In the genomic region with DNA sequence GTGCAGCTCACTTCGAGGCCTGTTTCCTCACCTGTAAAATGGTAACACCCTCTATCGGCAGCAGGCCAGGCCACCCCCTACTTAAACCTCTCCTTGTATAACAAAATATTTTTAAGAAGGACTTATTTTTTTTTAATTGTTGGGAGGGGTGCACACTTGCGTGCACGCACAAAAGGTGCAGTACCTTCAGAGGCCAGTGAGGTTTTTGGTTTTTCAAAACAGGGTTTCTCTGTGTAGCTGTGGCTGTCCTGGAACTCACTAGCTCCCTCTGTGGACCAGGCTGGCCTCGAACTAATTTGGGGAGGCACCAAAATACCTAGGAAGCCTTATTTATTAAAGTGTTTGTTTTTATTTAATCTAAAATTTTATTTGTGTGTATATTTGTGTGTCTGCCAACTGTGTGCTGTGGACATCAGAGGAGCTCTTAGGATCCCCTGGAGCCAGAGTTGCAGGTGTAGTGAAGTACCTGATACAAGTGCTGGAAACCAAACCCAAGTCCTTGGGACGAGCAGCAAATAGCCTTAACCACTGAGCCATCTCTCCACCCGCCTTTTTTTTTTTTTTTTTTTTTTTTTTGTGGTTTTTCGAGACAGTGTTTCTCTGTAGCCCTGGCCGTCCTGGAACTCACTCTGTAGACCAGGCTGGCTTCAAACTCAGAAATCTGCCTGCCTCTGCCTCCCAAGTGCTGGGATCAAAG, we compare ENCODE assay signal across 11 mouse cellular contexts. TPM values are rescaled to one million over a fixed set of nuclear protein-coding genes. Genes with fewer than 3 reads are reported as not detected.
DNase-seq lines count a peak whose midpoint lies in the region; ATAC-seq and TF ChIP-seq lines count a peak whose summit lies in the region.
"Had no signal": no experiment of that assay in that cellular context is flagged by ENCODE, and none has a peak within 500 bp of the region (broad histone marks: within the 10 kb centered on the region; RNA-seq: fewer than 3 reads in every experiment).

No protein-coding gene starts in this region.

- peak; percentile 38 for TF ChIP-seq CTCF in hindbrain, postnatal 0 days (IDR thresholded peaks at IDR 0.05; ENCODE audit: low read depth)
- peak; percentile 10 to 58; a peak in 3 of 4 replicates for TF ChIP-seq CTCF in CH12.LX (conservative IDR thresholded peaks at IDR 0.05 in 1 of 2, IDR thresholded peaks at IDR 0.05 in 1 of 2; ENCODE audit: low read depth in 2 of 2, low read length in 2 of 2)

- H3K27me3 ChIP-seq in hindbrain, postnatal 0 days (ENCODE audit: insufficient read depth, low read length), result no peaks in the 10 kb centered on the region
- H3K27me3 ChIP-seq in hindbrain, embryonic 16.5 days (replicated peaks; ENCODE audit: control insufficient read depth, insufficient read depth, low read length), result no peaks in the 10 kb centered on the region
- H3K27me3 ChIP-seq in CH12.LX (replicated peaks), result no peaks in the 10 kb centered on the region
- H3K27me3 ChIP-seq in limb, embryonic 11.5 days (ENCODE audit: control insufficient read depth, insufficient read depth, low read length), result no peaks in the 10 kb centered on the region
- H3K27me3 ChIP-seq: hindbrain, embryonic 15.5 days; limb, embryonic 15.5 days had no signal

- no peaks in the 10 kb centered on the region for H3K79me2 ChIP-seq in CH12.LX (replicated peaks; ENCODE audit: control insufficient read depth, extremely low read depth, insufficient read depth, poor library complexity, severe bottlenecking)

- no peaks in the 10 kb centered on the region for H3K36me3 ChIP-seq in hindbrain, postnatal 0 days (ENCODE audit: insufficient read depth, low read length)
- no peaks in the 10 kb centered on the region for H3K36me3 ChIP-seq in hindbrain, embryonic 16.5 days (ENCODE audit: control insufficient read depth, insufficient read depth, low read length)
- H3K36me3 ChIP-seq in CH12.LX (replicated peaks in 1 of 2; ENCODE audit: control insufficient read depth in 1 of 2, insufficient read depth in 1 of 2, low read length in 1 of 2), result no peaks in the 10 kb centered on the region
- no peaks in the 10 kb centered on the region for H3K36me3 ChIP-seq in limb, embryonic 11.5 days (ENCODE audit: control insufficient read depth, insufficient read depth, low read length)
- H3K36me3 ChIP-seq: hindbrain, embryonic 15.5 days; limb, embryonic 15.5 days had no signal

- H3K4me1 ChIP-seq in hindbrain, postnatal 0 days (ENCODE audit: insufficient read depth, low read length), result no peaks in the 10 kb centered on the region
- no peaks in the 10 kb centered on the region for H3K4me1 ChIP-seq in hindbrain, embryonic 16.5 days (ENCODE audit: control insufficient read depth, insufficient read depth, low read depth, low read length)
- peaks cover 0 to 6% of the 10 kb centered on the region in 2 experiments; a peak in 2 of 4 replicates for H3K4me1 ChIP-seq in CH12.LX (ENCODE audit: control insufficient read depth in 1 of 2, insufficient read depth in 2 of 2)
- H3K4me1 ChIP-seq in limb, embryonic 11.5 days (ENCODE audit: control insufficient read depth, insufficient read depth, low read length), result peaks cover 5% of the 10 kb centered on the region; the same call in 1 of the 2 replicates
- H3K4me1 ChIP-seq: hindbrain, embryonic 15.5 days had no signal

- no peak overlapping the region for H3K27ac ChIP-seq in hindbrain, postnatal 0 days
- no peak overlapping the region for H3K27ac ChIP-seq in hindbrain, embryonic 16.5 days (ENCODE audit: low read depth, low read length)
- H3K27ac ChIP-seq in CH12.LX (ENCODE audit: insufficient read depth, low read depth), result no peak overlapping the region
- H3K27ac ChIP-seq in limb, embryonic 11.5 days (replicated peaks; ENCODE audit: low read depth, low read length), result no peak overlapping the region
- H3K27ac ChIP-seq: hindbrain, embryonic 15.5 days; limb, embryonic 15.5 days had no signal

- TF ChIP-seq EP300 in CH12.LX (IDR thresholded peaks at IDR 0.05; ENCODE audit: low read length), result no peak

- DNase-seq in hindbrain, postnatal 0 days (ENCODE audit: low spot score), result peak; percentile 18
- DNase-seq in 3T3-L1 (ENCODE audit: low read depth, low spot score) (peak; percentile 68), CH12.LX (ENCODE audit: extremely low read depth) (peak; percentile 24)
- DNase-seq in limb, embryonic 11.5 days (ENCODE audit: low spot score), result peak; percentile 45
- no peak for DNase-seq in cerebellum, postnatal 4 days (ENCODE audit: low spot score in 2 of 2)
- no peak for DNase-seq in left cerebral cortex, adult 9 months (ENCODE audit: low spot score in 2 of 2)
- no peak for DNase-seq in spleen, adult 18-20 months
- DNase-seq: thymus, adult 18-20 months had no signal

- no peak overlapping the region for H3K9ac ChIP-seq in hindbrain, postnatal 0 days (replicated peaks; ENCODE audit: low read length)
- no peak overlapping the region for H3K9ac ChIP-seq in hindbrain, embryonic 16.5 days (ENCODE audit: low read depth, low read length)
- no peak overlapping the region for H3K9ac ChIP-seq in CH12.LX (ENCODE audit: insufficient read depth, low read depth)
- no peak overlapping the region for H3K9ac ChIP-seq in limb, embryonic 11.5 days (ENCODE audit: low read length)
- H3K9ac ChIP-seq: hindbrain, embryonic 15.5 days; limb, embryonic 15.5 days had no signal

- H3K4me2 ChIP-seq in hindbrain, postnatal 0 days (ENCODE audit: low read depth, low read length), result no peak overlapping the region
- H3K4me2 ChIP-seq in hindbrain, embryonic 16.5 days (ENCODE audit: low read length), result no peak overlapping the region
- no peak overlapping the region for H3K4me2 ChIP-seq in CH12.LX (ENCODE audit: insufficient read depth, low read depth, poor library complexity, severe bottlenecking)
- no peak overlapping the region for H3K4me2 ChIP-seq in limb, embryonic 11.5 days (ENCODE audit: low read depth, severe bottlenecking)
- H3K4me2 ChIP-seq: hindbrain, embryonic 15.5 days; limb, embryonic 15.5 days had no signal

- WGBS in hindbrain, postnatal 0 days, result 77% methylated on average over 9 of the region's 9 CpGs
- 75% methylated on average over 9 of the region's 9 CpGs for WGBS in hindbrain, embryonic 16.5 days
- 73% methylated on average over 9 of the region's 9 CpGs for WGBS in limb, embryonic 11.5 days

- in situ Hi-C loops in CH12.LX (cut with MboI; ENCODE audit: low pct_ligation_motif_present, low pct_unique_long_range_greater_than_20kb, low sequenced_read_pairs), result no loop called here

- H3K4me3 ChIP-seq in hindbrain, postnatal 0 days (ENCODE audit: low read length), result no peak overlapping the region
- no peak overlapping the region for H3K4me3 ChIP-seq in hindbrain, embryonic 16.5 days (ENCODE audit: low read length)
- H3K4me3 ChIP-seq in CH12.LX (replicated peaks in 1 of 3; ENCODE audit: low read depth in 2 of 3, low read length in 2 of 3, poor library complexity in 1 of 3), result no peak overlapping the region
- no peak overlapping the region for H3K4me3 ChIP-seq in limb, embryonic 11.5 days (ENCODE audit: low read depth, low read length)
- H3K4me3 ChIP-seq: hindbrain, embryonic 15.5 days; limb, embryonic 15.5 days had no signal

- TF ChIP-seq POLR2A in CH12.LX (IDR thresholded peaks at IDR 0.05; ENCODE audit: low read depth, low read length), result no peak

- ATAC-seq in hindbrain, postnatal 0 days, result no peak
- ATAC-seq in hindbrain, embryonic 16.5 days, result no peak
- ATAC-seq in limb, embryonic 11.5 days (ENCODE audit: insufficient number of reproducible peaks, low FRiP score, low TSS enrichment, low read depth), result no peak

- dilution Hi-C loops in CH12.LX (cut with MboI; ENCODE audit: extremely low pct_ligation_motif_present, extremely low pct_unique_long_range_greater_than_20kb, low sequenced_read_pairs), result no loop called here

- peak; percentile 7 for TF ChIP-seq RAD21 in CH12.LX (IDR thresholded peaks at IDR 0.05; ENCODE audit: low read depth, low read length)

- no peaks in the 10 kb centered on the region for H3K9me3 ChIP-seq in hindbrain, postnatal 0 days (ENCODE audit: low read length)
- peaks cover 4% of the 10 kb centered on the region for H3K9me3 ChIP-seq in hindbrain, embryonic 16.5 days (ENCODE audit: control insufficient read depth, low read length)
- peaks cover 3% of the 10 kb centered on the region for H3K9me3 ChIP-seq in CH12.LX (replicated peaks; ENCODE audit: low read length)
- H3K9me3 ChIP-seq in limb, embryonic 11.5 days (ENCODE audit: control insufficient read depth, low read length), result no peaks in the 10 kb centered on the region
- H3K9me3 ChIP-seq: hindbrain, embryonic 15.5 days had no signal

TF ChIP-seq in CH12.LX, 34 proteins besides CTCF, POLR2A, EP300 and RAD21:
- TF ChIP-seq ZC3H11A (IDR thresholded peaks at IDR 0.05; ENCODE audit: low read depth, low read length) (no peak), TCF12 (IDR thresholded peaks at IDR 0.05; ENCODE audit: low read depth, low read length) (no peak), CHD2 (IDR thresholded peaks at IDR 0.05; ENCODE audit: low read length) (no peak)

RNA-seq across cellular contexts. Expression of a gene that starts 32.1 kb away (rescaled TPM):
- 64.3 and 69.6 TPM in 2 replicates for total RNA-seq in hindbrain, postnatal 0 days (2014; rRNA removed)
- 44.4 and 46.4 TPM in 2 replicates for polyA plus RNA-seq in hindbrain, postnatal 0 days (2015; fragmentation: Nextera tagmentation; extraction: Ambion mirVana)
- polyA plus RNA-seq in hindbrain, embryonic 16.5 days (2015; fragmentation: Nextera tagmentation; extraction: Ambion mirVana), result 55.0 and 60.6 TPM in 2 replicates
- total RNA-seq in CH12.LX (2012; rRNA removed) (9.8 and 14.1 TPM in 2 replicates), CH12.LX (2014; rRNA removed) (6.6 TPM in 2 replicates)
- polyA plus RNA-seq in CH12.LX (2012; ENCODE audit: insufficient read length, low read depth), result 9.4 and 10.0 TPM in 2 replicates
- 19.2 and 21.9 TPM in 2 replicates for polyA plus RNA-seq in limb, embryonic 11.5 days (2014; fragmentation: Nextera tagmentation; extraction: Ambion mirVana)

RNA-seq across cellular contexts. Expression of a gene that starts 33.1 kb away (rescaled TPM):
- total RNA-seq in hindbrain, postnatal 0 days (2014; rRNA removed), result 3.1 and 3.7 TPM in 2 replicates
- polyA plus RNA-seq in hindbrain, postnatal 0 days (2015; fragmentation: Nextera tagmentation; extraction: Ambion mirVana), result 2.9 and 3.0 TPM in 2 replicates
- polyA plus RNA-seq in hindbrain, embryonic 16.5 days (2015; fragmentation: Nextera tagmentation; extraction: Ambion mirVana), result 5.1 and 5.2 TPM in 2 replicates
- total RNA-seq in CH12.LX (2012; rRNA removed) (3.3 and 3.5 TPM in 2 replicates), CH12.LX (2014; rRNA removed) (2.5 and 2.7 TPM in 2 replicates)
- polyA plus RNA-seq in CH12.LX (2012; ENCODE audit: insufficient read length, low read depth), result 5.0 and 6.5 TPM in 2 replicates
- 5.6 and 6.9 TPM in 2 replicates for polyA plus RNA-seq in limb, embryonic 11.5 days (2014; fragmentation: Nextera tagmentation; extraction: Ambion mirVana)

RNA-seq across cellular contexts. Expression of a gene that starts 51.8 kb away (rescaled TPM):
- total RNA-seq in hindbrain, postnatal 0 days (2014; rRNA removed), result 23.6 and 25.4 TPM in 2 replicates
- 7.9 and 8.2 TPM in 2 replicates for polyA plus RNA-seq in hindbrain, postnatal 0 days (2015; fragmentation: Nextera tagmentation; extraction: Ambion mirVana)
- polyA plus RNA-seq in hindbrain, embryonic 16.5 days (2015; fragmentation: Nextera tagmentation; extraction: Ambion mirVana), result 7.3 and 7.9 TPM in 2 replicates
- 3.8 and 5.1 TPM in 2 replicates for total RNA-seq in CH12.LX (2012; rRNA removed)
- 1.3 and 1.7 TPM in 2 replicates for total RNA-seq in CH12.LX (2014; rRNA removed)
- polyA plus RNA-seq in CH12.LX (2012; ENCODE audit: insufficient read length, low read depth), result 6.7 and 7.8 TPM in 2 replicates
- polyA plus RNA-seq in limb, embryonic 11.5 days (2014; fragmentation: Nextera tagmentation; extraction: Ambion mirVana), result 9.8 and 12.4 TPM in 2 replicates

Comparison
In these comparisons a context has a peak if more than half of its experiments do, and no peak if none do; other contexts are left out.
1. DNase-seq: peak in hindbrain, postnatal 0 days (single experiment), 3T3-L1 (single experiment), CH12.LX (single experiment) and limb, embryonic 11.5 days (single experiment); none in cerebellum, postnatal 4 days (0 of 2), left cerebral cortex, adult 9 months (0 of 2) and spleen, adult 18-20 months (0 of 2).